Mouse (Mus musculus) right cerebral cortex, postnatal 36 days (tissue): ENCODE data around the gene Haus8.
"Not testable (repeated sequence)": the region's sequence is repeated elsewhere in the genome, so short reads cannot be mapped to it uniquely, and the experiment has no call there.

Experiments used
- DNase-seq, 2 experiments: peaks; one replicate each; pipeline ENCODE4 v3.0.0; 2022; ENCODE audit warnings: low spot score in 2 of 2, mixed read lengths in 1 of 2

The Haus8 gene

GRCm38 (mm10) chr8:71272286-71273150 is at the start of gene Haus8, which contains the start of gene Myo9b:
Gene Haus8, minus strand, starts transcription at chr8:71272934.
Gene Myo9b, plus strand, starts transcription at chr8:71272714.
- peak; percentile 96 to 97 for DNase-seq

- DNase-seq: not testable (repeated sequence)
Observed at GRCm38 (mm10) chr8:71319760-71320159, 47.0 kb upstream of the Haus8 start.

- DNase-seq: not testable (repeated sequence)
Observed at GRCm38 (mm10) chr8:71318610-71319009, 45.9 kb upstream of the Haus8 start.

- no peak for DNase-seq
Observed at GRCm38 (mm10) chr8:71316486-71317031, 43.8 kb upstream of the Haus8 start.

GRCm38 (mm10) chr8:71315972-71316371 is 43.2 kb upstream of the Haus8 start:
- DNase-seq: no peak

GRCm38 (mm10) chr8:71313951-71314350 is 41.2 kb upstream of the Haus8 start:
- no peak for DNase-seq

GRCm38 (mm10) chr8:71312700-71313099 is 40.0 kb upstream of the Haus8 start:
- no peak for DNase-seq

GRCm38 (mm10) chr8:71310446-71310845 is 37.7 kb upstream of the Haus8 start:
- DNase-seq: no peak

- no peak for DNase-seq
Observed at GRCm38 (mm10) chr8:71307913-71308312, 35.2 kb upstream of the Haus8 start.

- no peak for DNase-seq
Observed at GRCm38 (mm10) chr8:71307371-71307770, 34.6 kb upstream of the Haus8 start.

GRCm38 (mm10) chr8:71305988-71306387 is 33.3 kb upstream of the Haus8 start:
- DNase-seq: no peak

GRCm38 (mm10) chr8:71303632-71304031 is 30.9 kb upstream of the Haus8 start:
- DNase-seq: no peak

- DNase-seq: no peak
Observed at GRCm38 (mm10) chr8:71302788-71303187, 30.1 kb upstream of the Haus8 start.

- DNase-seq: no peak
Observed at GRCm38 (mm10) chr8:71299716-71300115, 27.0 kb upstream of the Haus8 start.

- DNase-seq: no peak
Observed at GRCm38 (mm10) chr8:71297439-71297838, 24.7 kb upstream of the Haus8 start.

GRCm38 (mm10) chr8:71296784-71297183 is 24.1 kb upstream of the Haus8 start:
- no peak for DNase-seq

GRCm38 (mm10) chr8:71296188-71296621 is 23.5 kb upstream of the Haus8 start:
- DNase-seq: no peak

- not testable (repeated sequence) for DNase-seq
Observed at GRCm38 (mm10) chr8:71293930-71294329, 21.2 kb upstream of the Haus8 start.

- no peak for DNase-seq
Observed at GRCm38 (mm10) chr8:71291351-71291750, 18.6 kb upstream of the Haus8 start.

- no peak for DNase-seq
Observed at GRCm38 (mm10) chr8:71290911-71291310, 18.2 kb upstream of the Haus8 start.

- no peak for DNase-seq
Observed at GRCm38 (mm10) chr8:71290211-71290610, 17.5 kb upstream of the Haus8 start.

GRCm38 (mm10) chr8:71289098-71289497 is 16.4 kb upstream of the Haus8 start:
- no peak for DNase-seq

- no peak for DNase-seq
Observed at GRCm38 (mm10) chr8:71288441-71288949, 15.8 kb upstream of the Haus8 start.
